Mouse (Mus musculus) heart, embryonic 11.5 days (tissue): Measurements from ENCODE around the gene Slc3a1. TPM values are rescaled to one million over a fixed set of nuclear protein-coding genes. Genes with fewer than 3 reads are reported as not detected.

Source experiments
- ATAC-seq: fragments of 200-750 bp; cut with Nextera tagmentation; replicated peaks from 2 replicates; pipeline ENCODE4 v1.8.0; 2017; ENCODE audit warnings: moderate library complexity; ENCODE audit not compliant: insufficient number of reproducible peaks, low FRiP score, low TSS enrichment
- H3K27ac ChIP-seq: fragments of 300-500 bp; sonication (generic); 2 replicates; pipeline ENCODE4 v1.5.1; 2014; ENCODE audit warnings: mild to moderate bottlenecking, low read depth, low read length
- H3K27me3 ChIP-seq: fragments of 300-500 bp; sonication (generic); 2 replicates; pipeline ENCODE4 v1.6.1; 2014; ENCODE audit warnings: mild to moderate bottlenecking, low read length, mixed read lengths; ENCODE audit not compliant: control insufficient read depth, insufficient read depth
- H3K36me3 ChIP-seq: fragments of 300-500 bp; sonication (generic); 2 replicates; pipeline ENCODE4 v1.6.1; 2014; ENCODE audit warnings: mild to moderate bottlenecking, low read length, moderate library complexity, mixed read lengths; ENCODE audit not compliant: control insufficient read depth, insufficient read depth
- H3K4me1 ChIP-seq: fragments of 300-500 bp; sonication (generic); 2 replicates; pipeline ENCODE4 v1.6.1; 2014; ENCODE audit warnings: low read length; ENCODE audit not compliant: control insufficient read depth, insufficient read depth
- H3K4me2 ChIP-seq: fragments of 300-500 bp; sonication (generic); 2 replicates; pipeline ENCODE4 v1.6.1; 2014; ENCODE audit warnings: mild to moderate bottlenecking, moderate library complexity
- H3K4me3 ChIP-seq: fragments of 300-500 bp; sonication (generic); 2 replicates; pipeline ENCODE4 v1.5.1; 2014; ENCODE audit warnings: low read depth, low read length
- H3K9ac ChIP-seq: fragments of 300-500 bp; sonication (generic); 2 replicates; pipeline ENCODE4 v1.6.1; 2014; ENCODE audit warnings: mild to moderate bottlenecking, low read depth, low read length, moderate library complexity
- H3K9me3 ChIP-seq: fragments of 300-500 bp; sonication (generic); replicated peaks from 2 replicates; pipeline ENCODE4 v1.6.1; 2016; ENCODE audit warnings: low read length; ENCODE audit not compliant: control insufficient read depth
- WGBS: fragments of 180-500 bp; shearing (Covaris S2); extraction: QIAGEN DNeasy Blood & Tissue Kit; methylation state at CpG from one replicate; pipeline ENCODE4 v1.1.7; 2014; ENCODE audit not compliant: insufficient replicate concordance; 5-methylcytosine and 5-hydroxymethylcytosine counted together
- polyA plus RNA-seq: library from polyadenylated mRNA; unstranded; fragments of >200 nt; fragmentation: Nextera tagmentation; extraction: Ambion mirVana; gene quantifications from 2 replicates; pipeline ENCODE4 v1.2.1, GENCODE M21; 2014

Slc3a1 gene
- polyA plus RNA-seq, result 0.17 TPM in 1 of 2 replicates, not detected in the other

- no peak within 1 kb of the TSS for H3K9ac ChIP-seq
- H3K4me3 ChIP-seq, result no peak within 1 kb of the TSS
- H3K27ac ChIP-seq, result no peak within 1 kb of the TSS
- no peaks in the 10 kb centered on the region for H3K36me3 ChIP-seq
- no peaks in the 10 kb centered on the region for H3K4me1 ChIP-seq
- no peak within 1 kb of the TSS for H3K4me2 ChIP-seq
- no peak for ATAC-seq
- H3K27me3 ChIP-seq, result no peaks in the 10 kb centered on the region
- H3K9me3 ChIP-seq, result no peaks in the 10 kb centered on the region
- 88% methylated on average over 20 of the region's 20 CpGs for WGBS
These were observed at the start of gene Slc3a1 for GRCm38 (mm10) chr17:85028093-85028739. Gene Slc3a1, plus strand, starts transcription at chr17:85028376.

- no peaks in the 10 kb centered on the region for H3K27me3 ChIP-seq
- peaks cover 2% of the 10 kb centered on the region; the same call in 1 of the 2 replicates for H3K4me1 ChIP-seq
- H3K9me3 ChIP-seq, result no peaks in the 10 kb centered on the region
- no peak overlapping the region for H3K27ac ChIP-seq
- H3K4me3 ChIP-seq, result no peak overlapping the region
- H3K4me2 ChIP-seq, result no peak overlapping the region
- H3K36me3 ChIP-seq, result peaks cover 3% of the 10 kb centered on the region; the same call in 1 of the 2 replicates
- WGBS, result 94% methylated on average over 1 of the region's 1 CpGs
- ATAC-seq, result no peak
- no peak overlapping the region for H3K9ac ChIP-seq
These were observed 46.5 kb upstream of the Slc3a1 start for GRCm38 (mm10) chr17:84981721-84982120.

GRCm38 (mm10) chr17:84982735-84983134 lies 45.4 kb upstream of the Slc3a1 start:
- WGBS, result 79% methylated on average over 2 of the region's 2 CpGs
- no peaks in the 10 kb centered on the region for H3K27me3 ChIP-seq

GRCm38 (mm10) chr17:84986368-84986767 lies 41.8 kb upstream of the Slc3a1 start:
- Histone ChIP-seq H3K27me3 (no peaks in the 10 kb centered on the region), H3K4me2 (no peak overlapping the region), H3K4me1 (peaks cover 10% of the 10 kb centered on the region; the same call in 1 of the 2 replicates), H3K9me3 (no peaks in the 10 kb centered on the region), H3K27ac (no peak overlapping the region), H3K36me3 (no peaks in the 10 kb centered on the region), H3K4me3 (no peak overlapping the region), H3K9ac (no peak overlapping the region)
- ATAC-seq, result no peak
- 51% methylated on average over 5 of the region's 5 CpGs for WGBS

More at GRCm38 (mm10) chr17:84982735-84983134, 45.4 kb upstream of the Slc3a1 start:
- ATAC-seq, result no peak
- no peaks in the 10 kb centered on the region for H3K9me3 ChIP-seq
- H3K9ac ChIP-seq, result no peak overlapping the region
- H3K4me1 ChIP-seq, result peaks cover 6% of the 10 kb centered on the region; the same call in 1 of the 2 replicates
- no peak overlapping the region for H3K27ac ChIP-seq
- no peak overlapping the region for H3K4me2 ChIP-seq
- no peak overlapping the region for H3K4me3 ChIP-seq
- no peaks in the 10 kb centered on the region for H3K36me3 ChIP-seq

GRCm38 (mm10) chr17:84987834-84988410 lies 40.3 kb upstream of the Slc3a1 start:
- no peak for ATAC-seq
- H3K27ac ChIP-seq, result no peak overlapping the region
- H3K9ac ChIP-seq, result no peak overlapping the region
- WGBS, result 82% methylated on average over 3 of the region's 3 CpGs
- H3K36me3 ChIP-seq, result no peaks in the 10 kb centered on the region; the same call in 1 of the 2 replicates
- H3K9me3 ChIP-seq, result no peaks in the 10 kb centered on the region
- H3K4me3 ChIP-seq, result no peak overlapping the region
- no peaks in the 10 kb centered on the region for H3K27me3 ChIP-seq
- H3K4me2 ChIP-seq, result no peak overlapping the region
- peaks cover 10% of the 10 kb centered on the region; the same call in 1 of the 2 replicates for H3K4me1 ChIP-seq

- no peaks in the 10 kb centered on the region for H3K9me3 ChIP-seq
- H3K4me3 ChIP-seq, result no peak overlapping the region
- no peak overlapping the region for H3K4me2 ChIP-seq
- no peak overlapping the region for H3K27ac ChIP-seq
- peaks cover 10% of the 10 kb centered on the region; the same call in 1 of the 2 replicates for H3K4me1 ChIP-seq
- no peaks in the 10 kb centered on the region; the same call in 1 of the 2 replicates for H3K36me3 ChIP-seq
- H3K9ac ChIP-seq, result no peak overlapping the region
- no peaks in the 10 kb centered on the region for H3K27me3 ChIP-seq
- no peak for ATAC-seq
These were observed 39.7 kb upstream of the Slc3a1 start for GRCm38 (mm10) chr17:84988514-84988913.

GRCm38 (mm10) chr17:84995844-84996243 lies 32.3 kb upstream of the Slc3a1 start:
- Histone ChIP-seq H3K9ac (no peak overlapping the region), H3K27me3 (no peaks in the 10 kb centered on the region), H3K4me2 (no peak overlapping the region), H3K9me3 (no peaks in the 10 kb centered on the region), H3K36me3 (no peaks in the 10 kb centered on the region; the same call in 1 of the 2 replicates), H3K27ac (no peak overlapping the region), H3K4me1 (peaks cover 9% of the 10 kb centered on the region), H3K4me3 (no peak overlapping the region)
- 63% methylated on average over 6 of the region's 6 CpGs for WGBS
- no peak for ATAC-seq

- H3K9me3 ChIP-seq, result no peaks in the 10 kb centered on the region
- H3K9ac ChIP-seq, result no peak overlapping the region
- H3K27me3 ChIP-seq, result no peaks in the 10 kb centered on the region
- H3K4me1 ChIP-seq, result peaks cover 9% of the 10 kb centered on the region
- no peak overlapping the region for H3K27ac ChIP-seq
- H3K36me3 ChIP-seq, result no peaks in the 10 kb centered on the region; the same call in 1 of the 2 replicates
- WGBS, result 92% methylated on average over 1 of the region's 1 CpGs
- no peak for ATAC-seq
- H3K4me2 ChIP-seq, result no peak overlapping the region
- H3K4me3 ChIP-seq, result no peak overlapping the region
These were observed 30.5 kb upstream of the Slc3a1 start for GRCm38 (mm10) chr17:84997639-84998038.
